Mouse (Mus musculus) liver, adult 2 months (tissue): Measurements from ENCODE around the gene Hoxd4. TPM values are rescaled to one million over a fixed set of nuclear protein-coding genes. Genes with fewer than 3 reads are reported as not detected.

Experiments used
- DNase-seq: peaks from one replicate; pipeline ENCODE4 v3.0.0-alpha.2; 2011; ENCODE audit warnings: low read depth, low spot score; ENCODE audit errors: extremely low read depth
- H3K27ac ChIP-seq: fragments of 200-500 bp; replicated peaks from 2 replicates; pipeline ENCODE4 v1.5.1; 2012; ENCODE audit warnings: low read depth, mild to moderate bottlenecking, control low read depth, inconsistent platforms, low read length; ENCODE audit not compliant: insufficient read depth
- H3K27me3 ChIP-seq: fragments of 200-500 bp; 2 replicates; pipeline ENCODE4 v1.6.1; 2012; ENCODE audit warnings: mild to moderate bottlenecking, moderate library complexity, low read length, inconsistent platforms; ENCODE audit not compliant: control insufficient read depth, insufficient read depth
- H3K36me3 ChIP-seq: fragments of 200-500 bp; 2 replicates; pipeline ENCODE4 v1.6.1; 2012; ENCODE audit warnings: low read length, inconsistent platforms; ENCODE audit not compliant: control insufficient read depth, insufficient read depth
- H3K4me1 ChIP-seq: fragments of 200-500 bp; 2 replicates; pipeline ENCODE4 v1.6.1; 2011; ENCODE audit warnings: low read length; ENCODE audit not compliant: control insufficient read depth, insufficient read depth
- H3K4me3 ChIP-seq: fragments of 200-500 bp; 2 replicates; pipeline ENCODE4 v1.5.1; 2011; ENCODE audit warnings: low read depth, mild to moderate bottlenecking, control low read depth, low read length, moderate library complexity; ENCODE audit not compliant: insufficient read depth
- H3K79me2 ChIP-seq: fragments of 200-500 bp; 2 replicates; pipeline ENCODE4 v1.6.1; 2012; ENCODE audit warnings: inconsistent platforms, mild to moderate bottlenecking, low read length, moderate library complexity; ENCODE audit not compliant: control insufficient read depth, insufficient read depth
- H3K9ac ChIP-seq: fragments of 200-500 bp; 2 replicates; pipeline ENCODE4 v1.6.1; 2012; ENCODE audit warnings: low read depth, mild to moderate bottlenecking, control low read depth, inconsistent platforms, low read length
- CTCF ChIP-seq: fragments of 200-500 bp; IDR thresholded peaks from 2 replicates; pipeline ENCODE4 v1.5.1; 2011; ENCODE audit warnings: low read depth, low read length, control low read depth
- POLR2A ChIP-seq: fragments of 200-500 bp; IDR thresholded peaks from 2 replicates; pipeline ENCODE4 v1.6.1; 2011; ENCODE audit warnings: low read length, control low read depth; ENCODE audit not compliant: insufficient read depth; ENCODE audit errors: extremely low read depth
- WGBS: fragments of 180-500 bp; shearing (Covaris S2); methylation state at CpG from one replicate; pipeline ENCODE4 v1.1.7; 2018; 5-methylcytosine and 5-hydroxymethylcytosine counted together
- polyA plus RNA-seq: library from polyadenylated mRNA; depleted of rRNA; stranded (reverse); fragments of >200 nt; gene quantifications from 2 replicates; pipeline ENCODE4 v1.2.3, GENCODE M21; 2012
- total RNA-seq: library from RNA; depleted of rRNA; stranded (reverse); fragments of >200 nt; gene quantifications from 2 replicates; pipeline ENCODE4 v1.2.3, GENCODE M21; 2014

Hoxd4 gene
- total and polyA plus RNA-seq, 2 experiments: 0.05 to 0.09 TPM

- WGBS: 15% methylated on average over 2 of the region's 2 CpGs
- Histone ChIP-seq H3K9ac (no peak overlapping the region), H3K4me3 (no peak overlapping the region), H3K36me3 (no peaks in the 10 kb centered on the region), H3K27ac (no peak overlapping the region), H3K79me2 (no peaks in the 10 kb centered on the region), H3K27me3 (peaks cover 17% of the 10 kb centered on the region), H3K4me1 (no peaks in the 10 kb centered on the region)
- no peak for TF ChIP-seq POLR2A
- DNase-seq: no peak
Observed at GRCm38 (mm10) chr2:74720384-74720783, 8.7 kb downstream of the Hoxd4 start.

- no peaks in the 10 kb centered on the region for H3K36me3 ChIP-seq
- no peak for TF ChIP-seq POLR2A
- TF ChIP-seq CTCF: no peak
- H3K4me3 ChIP-seq: no peak overlapping the region
- H3K4me1 ChIP-seq: no peaks in the 10 kb centered on the region
- no peak overlapping the region for H3K27ac ChIP-seq
- no peak overlapping the region for H3K9ac ChIP-seq
- WGBS: 15% methylated on average over 5 of the region's 5 CpGs
- H3K27me3 ChIP-seq: peaks cover 18% of the 10 kb centered on the region
- no peak for DNase-seq
- H3K79me2 ChIP-seq: no peaks in the 10 kb centered on the region
Observed at GRCm38 (mm10) chr2:74720955-74721491, 9.3 kb downstream of the Hoxd4 start.

- no peak for DNase-seq
- TF ChIP-seq CTCF (no peak), POLR2A (no peak)
- Histone ChIP-seq H3K36me3 (no peaks in the 10 kb centered on the region), H3K79me2 (no peaks in the 10 kb centered on the region), H3K9ac (no peak overlapping the region), H3K4me1 (no peaks in the 10 kb centered on the region), H3K27ac (no peak overlapping the region), H3K27me3 (peaks cover 18% of the 10 kb centered on the region), H3K4me3 (no peak overlapping the region)
- WGBS: 21% methylated on average over 6 of the region's 6 CpGs
Observed at GRCm38 (mm10) chr2:74721882-74722281, 10.2 kb downstream of the Hoxd4 start.

- no peak for DNase-seq
- Histone ChIP-seq H3K79me2 (no peaks in the 10 kb centered on the region), H3K4me1 (no peaks in the 10 kb centered on the region), H3K27me3 (peaks cover 28% of the 10 kb centered on the region), H3K36me3 (no peaks in the 10 kb centered on the region), H3K9ac (no peak overlapping the region), H3K4me3 (no peak overlapping the region), H3K27ac (no peak overlapping the region)
- 10% methylated on average over 8 of the region's 8 CpGs for WGBS
- TF ChIP-seq CTCF: no peak
- no peak for TF ChIP-seq POLR2A
Observed at GRCm38 (mm10) chr2:74722949-74723348, 11.2 kb downstream of the Hoxd4 start.

GRCm38 (mm10) chr2:74724244-74725015 lies 12.7 kb downstream of the Hoxd4 start:
- no peaks in the 10 kb centered on the region for H3K36me3 ChIP-seq
- no peak overlapping the region for H3K27ac ChIP-seq
- peak; percentile 51 for DNase-seq
- 22% methylated on average over 7 of the region's 7 CpGs for WGBS
- no peaks in the 10 kb centered on the region for H3K4me1 ChIP-seq
- no peak overlapping the region for H3K4me3 ChIP-seq
- no peaks in the 10 kb centered on the region for H3K79me2 ChIP-seq
- no peak overlapping the region for H3K9ac ChIP-seq
- TF ChIP-seq POLR2A (no peak), CTCF (no peak)
- H3K27me3 ChIP-seq: peaks cover 30% of the 10 kb centered on the region

- peaks cover 27% of the 10 kb centered on the region for H3K27me3 ChIP-seq
Observed at GRCm38 (mm10) chr2:74725171-74725570, 13.4 kb downstream of the Hoxd4 start.

More at GRCm38 (mm10) chr2:74725171-74725570, 13.4 kb downstream of the Hoxd4 start:
- Histone ChIP-seq H3K4me3 (no peak overlapping the region), H3K9ac (no peak overlapping the region), H3K4me1 (no peaks in the 10 kb centered on the region), H3K27ac (no peak overlapping the region), H3K36me3 (no peaks in the 10 kb centered on the region), H3K79me2 (no peaks in the 10 kb centered on the region)
- TF ChIP-seq POLR2A (no peak), CTCF (no peak)
- no peak for DNase-seq
- 10% methylated on average over 17 of the region's 17 CpGs for WGBS
